Mouse (Mus musculus) cerebellum, adult 2 months (tissue): ENCODE results near the gene Trpv1. TPM values are rescaled to one million over a fixed set of nuclear protein-coding genes. Genes with fewer than 3 reads are reported as not detected.

Source experiments
- DNase-seq, 2 experiments: peaks; one replicate each; pipeline ENCODE4 v3.0.0; 2021
- H3K27ac ChIP-seq: fragments of 200-500 bp; 2 replicates; pipeline ENCODE4 v1.5.1; 2012; ENCODE audit warnings: low read length, control low read depth, inconsistent platforms; ENCODE audit not compliant: insufficient read depth
- H3K27me3 ChIP-seq: fragments of 200-500 bp; 2 replicates; pipeline ENCODE4 v1.6.1; 2012; ENCODE audit warnings: inconsistent platforms, mild to moderate bottlenecking, low read length, moderate library complexity; ENCODE audit not compliant: control insufficient read depth, insufficient read depth
- H3K4me1 ChIP-seq: fragments of 200-500 bp; 2 replicates; pipeline ENCODE4 v1.6.1; 2011; ENCODE audit warnings: low read length; ENCODE audit not compliant: control insufficient read depth, insufficient read depth
- H3K4me3 ChIP-seq: fragments of 200-500 bp; replicated peaks from 2 replicates; pipeline ENCODE3; 2011; ENCODE audit warnings: mild to moderate bottlenecking, low read depth, low read length, control low read depth; ENCODE audit not compliant: insufficient read depth
- CTCF ChIP-seq: fragments of 200-500 bp; IDR thresholded peaks from 2 replicates; pipeline ENCODE4 v1.5.1; 2011; ENCODE audit warnings: low read depth, mild to moderate bottlenecking, control low read depth, low read length, moderate library complexity, borderline replicate concordance; ENCODE audit not compliant: insufficient read depth
- POLR2A ChIP-seq: fragments of 200-500 bp; IDR thresholded peaks from 2 replicates; pipeline ENCODE4 v1.6.1; 2011; ENCODE audit warnings: low read length, control low read depth, borderline replicate concordance; ENCODE audit not compliant: insufficient read depth
- WGBS: fragments of 180-500 bp; shearing (Covaris S2); methylation state at CpG from one replicate; pipeline ENCODE4 v1.1.7; 2018; 5-methylcytosine and 5-hydroxymethylcytosine counted together
- polyA plus RNA-seq: library from polyadenylated mRNA; depleted of rRNA; stranded (reverse); fragments of >200 nt; gene quantifications from 2 replicates; pipeline ENCODE4 v1.2.3, GENCODE M21; 2012

Trpv1 gene
- polyA plus RNA-seq, 1 experiment = 0.33 TPM

DNA sequence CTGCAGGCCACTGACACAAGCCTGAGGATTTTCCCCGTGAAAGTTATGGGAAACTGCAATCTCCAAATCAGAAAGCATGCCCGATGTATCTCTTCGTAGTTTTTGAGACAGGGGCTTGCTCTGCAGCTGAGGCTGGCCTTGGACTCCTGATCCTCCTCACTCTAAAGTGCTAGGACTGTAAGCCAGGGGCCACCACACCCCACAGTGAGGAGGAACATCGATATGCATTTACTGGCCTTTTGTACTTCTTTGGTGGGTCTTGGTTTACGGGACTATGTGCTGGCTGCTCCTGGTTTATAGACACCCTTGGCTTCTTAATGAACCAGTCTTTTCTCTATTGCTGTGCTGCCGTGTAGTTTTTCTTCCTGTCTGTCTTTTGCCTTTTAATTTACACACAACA lies 8.1 kb downstream of the Trpv1 start:
- no peaks in the 10 kb centered on the region for H3K4me1 ChIP-seq
- no peak overlapping the region for H3K27ac ChIP-seq
- WGBS = 82% methylated on average over 6 of the region's 6 CpGs
- no peaks in the 10 kb centered on the region for H3K27me3 ChIP-seq
- no peak for DNase-seq
- TF ChIP-seq CTCF = no peak
- TF ChIP-seq POLR2A = no peak
- H3K4me3 ChIP-seq = no peak overlapping the region

DNA sequence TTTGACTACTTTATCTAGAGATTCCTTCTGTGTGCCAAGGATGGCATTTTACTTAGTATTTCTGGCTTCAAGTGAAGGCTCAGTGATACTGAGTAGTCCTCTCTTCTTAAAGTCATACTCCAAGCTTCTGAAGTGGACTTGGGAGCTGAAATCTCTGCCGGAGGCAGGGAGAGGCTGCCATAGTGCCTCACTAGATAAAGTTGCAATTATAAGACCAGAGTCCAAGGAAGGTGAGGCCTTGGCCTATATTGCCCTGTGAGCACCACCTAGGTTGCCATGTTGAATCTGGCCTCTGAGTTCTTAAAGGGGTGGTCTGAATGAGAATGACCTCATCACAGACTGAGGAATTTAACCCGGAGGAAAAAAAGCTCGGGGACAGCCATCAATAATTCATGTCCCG lies 8.7 kb downstream of the Trpv1 start:
- H3K27ac ChIP-seq = no peak overlapping the region
- H3K4me1 ChIP-seq = no peaks in the 10 kb centered on the region
- no peak for TF ChIP-seq CTCF
- TF ChIP-seq POLR2A = no peak
- H3K4me3 ChIP-seq = no peak overlapping the region
- WGBS = 90% methylated on average over 4 of the region's 4 CpGs
- DNase-seq = no peak
- no peaks in the 10 kb centered on the region for H3K27me3 ChIP-seq

DNA sequence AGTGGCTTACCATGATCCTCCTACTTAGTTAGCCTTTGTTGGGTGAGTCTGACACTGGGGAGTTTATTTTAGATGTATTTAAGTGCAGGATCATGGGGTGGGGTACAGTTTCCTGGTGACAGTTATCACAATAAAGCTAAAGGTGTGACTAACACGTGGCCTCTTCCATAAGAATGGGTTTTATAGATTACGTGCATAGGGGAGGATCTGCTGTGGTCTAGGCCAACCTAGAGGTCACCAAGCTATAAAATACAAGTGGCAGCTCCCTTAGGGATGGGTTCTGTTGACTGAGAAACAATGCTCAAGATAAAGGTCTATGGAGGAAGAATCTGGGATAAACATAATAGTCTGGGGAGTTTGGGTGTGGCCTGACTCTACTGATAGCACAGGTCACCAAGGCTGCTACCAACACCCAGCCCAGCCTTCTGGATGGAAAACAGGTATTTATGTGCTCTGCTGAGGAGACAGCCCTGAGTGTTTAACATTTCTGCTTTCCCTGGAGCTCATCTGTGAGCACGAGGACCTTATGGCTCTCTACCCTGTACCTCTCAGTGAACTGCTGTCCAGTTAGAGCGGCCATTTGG lies 23.4 kb downstream of the Trpv1 start:
- H3K27me3 ChIP-seq = no peaks in the 10 kb centered on the region
- 72% methylated on average over 4 of the region's 4 CpGs for WGBS
- TF ChIP-seq POLR2A (no peak), CTCF (no peak)

DNA sequence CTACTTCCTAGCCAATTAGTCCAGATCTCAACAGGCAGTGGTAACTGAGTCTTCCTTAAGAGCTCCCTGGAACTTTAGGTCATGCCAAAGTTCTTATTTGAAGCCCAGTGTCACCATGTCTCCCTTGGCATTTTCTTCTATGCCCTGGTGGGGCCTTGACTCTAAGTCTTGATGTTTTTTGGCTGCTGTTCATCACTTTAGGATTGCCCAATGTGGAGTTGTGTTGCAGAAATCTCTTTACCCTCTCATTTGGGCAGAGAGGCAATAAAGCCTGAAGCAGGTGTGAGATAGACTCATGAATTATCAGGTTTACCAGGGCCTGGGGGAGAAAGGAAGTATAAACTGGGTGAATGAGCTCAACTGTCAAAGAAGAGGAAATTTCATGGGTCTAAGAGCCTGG lies 24.6 kb downstream of the Trpv1 start:
- DNase-seq = no peak
- no peak overlapping the region for H3K4me3 ChIP-seq
- H3K4me1 ChIP-seq = no peaks in the 10 kb centered on the region
- no peaks in the 10 kb centered on the region for H3K27me3 ChIP-seq
- TF ChIP-seq POLR2A (no peak), CTCF (no peak)
- no peak overlapping the region for H3K27ac ChIP-seq

More for the DNA sequence above, 23.4 kb downstream of the Trpv1 start:
- no peaks in the 10 kb centered on the region for H3K4me1 ChIP-seq
- no peak for DNase-seq
- H3K27ac ChIP-seq = no peak overlapping the region
- no peak overlapping the region for H3K4me3 ChIP-seq

DNA sequence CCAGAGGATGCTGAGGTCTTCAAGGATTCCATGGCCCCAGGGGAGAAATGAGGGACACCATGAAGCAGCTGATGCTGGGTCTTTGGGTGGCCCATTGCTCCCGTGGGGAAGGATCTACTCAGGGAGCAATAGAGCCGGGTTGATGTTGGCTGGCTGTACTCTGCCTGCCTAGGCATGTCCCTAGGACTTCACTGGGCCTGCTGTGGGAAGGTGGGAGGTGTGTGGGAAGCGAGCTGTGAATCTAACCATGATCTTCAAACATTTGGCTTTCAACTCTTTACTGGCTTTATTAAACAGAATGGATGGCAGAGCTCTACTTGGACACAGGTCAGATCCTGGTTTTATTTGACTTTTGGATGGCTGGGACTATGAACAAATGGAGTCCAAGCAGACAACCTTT lies 26.4 kb downstream of the Trpv1 start:
- H3K4me3 ChIP-seq = no peak overlapping the region
- no peaks in the 10 kb centered on the region for H3K4me1 ChIP-seq
- TF ChIP-seq POLR2A (no peak), CTCF (no peak)
- no peak overlapping the region for H3K27ac ChIP-seq
- WGBS = 65% methylated on average over 3 of the region's 3 CpGs
- no peaks in the 10 kb centered on the region for H3K27me3 ChIP-seq
- DNase-seq = no peak

DNA sequence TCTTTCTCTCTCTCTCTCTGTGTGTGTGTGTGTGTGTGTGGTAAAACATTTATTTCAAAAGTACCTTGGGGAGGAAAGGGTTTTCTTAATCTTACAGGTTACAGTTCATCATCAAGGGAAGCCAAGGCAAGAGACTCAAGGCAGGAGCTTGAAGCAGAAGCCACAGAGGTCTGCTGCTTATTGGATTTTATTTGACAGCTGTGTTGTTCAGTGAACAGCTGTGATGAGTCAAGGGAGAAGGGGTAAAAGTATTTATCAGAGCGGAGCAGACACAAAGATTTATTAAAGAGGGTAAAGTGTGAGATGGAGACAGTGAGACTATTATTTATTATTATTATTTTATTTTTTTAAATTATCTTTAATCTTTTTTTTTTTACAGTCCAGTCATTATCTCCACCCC lies 27.3 kb downstream of the Trpv1 start:
- Histone ChIP-seq H3K4me1 (no peaks in the 10 kb centered on the region), H3K27ac (no peak overlapping the region), H3K27me3 (no peaks in the 10 kb centered on the region), H3K4me3 (no peak overlapping the region)
- DNase-seq = no peak
- TF ChIP-seq POLR2A (no peak), CTCF (no peak)
- WGBS = 81% methylated on average over 1 of the region's 1 CpGs

DNA sequence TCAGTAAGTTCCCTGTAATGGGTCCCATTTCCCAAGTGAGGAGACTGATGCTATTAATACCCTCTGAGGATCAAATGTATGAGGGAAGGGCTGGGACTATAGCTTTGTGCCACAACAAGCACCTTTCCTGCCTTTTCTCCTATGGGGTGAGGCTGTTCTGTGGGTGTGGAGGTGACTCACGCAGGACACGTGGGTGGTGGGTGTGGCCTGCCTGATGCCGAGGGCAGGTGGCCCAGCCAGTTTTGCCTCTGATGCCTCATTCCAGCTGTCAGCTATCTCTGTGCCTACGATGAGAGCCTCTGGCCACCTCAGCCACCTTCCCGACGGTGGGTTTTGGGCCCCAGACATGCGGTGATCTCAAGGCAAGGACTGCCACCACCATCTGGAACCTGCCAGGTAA lies 33.2 kb downstream of the Trpv1 start, which contains the start of gene Trpv3:
Trpv3 (plus strand) TSS at position 122 of the 400 bp plus-strand sequence.
- TF ChIP-seq POLR2A (no peak), CTCF (no peak)
- 88% methylated on average over 7 of the region's 7 CpGs for WGBS
- Histone ChIP-seq H3K4me1 (no peaks in the 10 kb centered on the region), H3K27ac (no peak within 1 kb of the TSS), H3K4me3 (no peak within 1 kb of the TSS), H3K27me3 (no peaks in the 10 kb centered on the region)
- DNase-seq = no peak

DNA sequence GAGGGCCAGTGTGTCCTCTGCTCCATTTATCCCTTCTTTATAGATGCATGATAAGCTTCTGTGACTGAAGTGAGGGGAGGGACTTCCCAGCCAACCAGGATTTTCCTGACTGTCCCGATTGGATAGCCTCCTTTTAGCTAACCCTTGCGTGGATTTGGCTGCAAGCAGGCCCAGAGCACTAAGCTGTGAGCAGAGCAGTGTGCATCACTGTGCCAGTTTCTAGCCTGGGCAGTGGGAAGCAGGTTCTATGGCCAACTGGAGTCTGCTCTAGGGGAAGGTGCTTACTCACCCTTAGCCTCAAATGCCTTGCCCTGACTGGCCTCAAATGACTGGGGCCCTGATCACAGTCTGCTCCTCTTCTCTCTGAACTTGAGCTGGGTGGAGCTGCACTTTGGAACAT lies 40.7 kb downstream of the Trpv1 start:
- 22% methylated on average over 2 of the region's 2 CpGs for WGBS
- DNase-seq = no peak
- TF ChIP-seq POLR2A = no peak
- TF ChIP-seq CTCF = no peak
- Histone ChIP-seq H3K27me3 (no peaks in the 10 kb centered on the region), H3K4me3 (no peak overlapping the region), H3K27ac (no peak overlapping the region), H3K4me1 (no peaks in the 10 kb centered on the region)
